Mouse (Mus musculus) right cerebral cortex, adult 2 months (tissue): ENCODE measurements around the gene Chmp4b.

Experiments
- DNase-seq, 2 experiments: peaks; one replicate each; pipeline ENCODE4 v3.0.0; 2021 to 2022; ENCODE audit warnings: low spot score in 2 of 2

The Chmp4b gene

GRCm38 (mm10) chr2:154651363-154651762 lies at the start of gene Chmp4b:
Gene Chmp4b (plus strand): TSS chr2:154651705.
- DNase-seq: no peak

GRCm38 (mm10) chr2:154603007-154603637 lies 48.4 kb upstream of the Chmp4b start:
- DNase-seq: no peak

GRCm38 (mm10) chr2:154603638-154604153 lies 47.8 kb upstream of the Chmp4b start, which contains the start of gene Pxmp4:
Gene Pxmp4 (minus strand): TSS chr2:154603708.
- peak; percentile 100 for DNase-seq

GRCm38 (mm10) chr2:154604156-154604555 lies 47.3 kb upstream of the Chmp4b start:
- DNase-seq: no peak

- no peak for DNase-seq
Observed at GRCm38 (mm10) chr2:154606965-154607364, 44.5 kb upstream of the Chmp4b start.

GRCm38 (mm10) chr2:154609050-154609767 lies 42.3 kb upstream of the Chmp4b start:
- no peak for DNase-seq

GRCm38 (mm10) chr2:154613118-154614115 lies 38.1 kb upstream of the Chmp4b start, which contains the start of the genes Zfp341 and 4930519P11Rik:
Gene Zfp341 (plus strand): TSS chr2:154613297.
Gene 4930519P11Rik (minus strand): TSS chr2:154613437.
- peak; percentile 84 to 88 for DNase-seq

GRCm38 (mm10) chr2:154614841-154615576 lies 36.5 kb upstream of the Chmp4b start:
- no peak for DNase-seq

GRCm38 (mm10) chr2:154615674-154616073 lies 35.8 kb upstream of the Chmp4b start:
- DNase-seq: no peak

GRCm38 (mm10) chr2:154617061-154617460 lies 34.4 kb upstream of the Chmp4b start:
- no peak for DNase-seq

- DNase-seq: no peak
Observed at GRCm38 (mm10) chr2:154621684-154622083, 29.8 kb upstream of the Chmp4b start.

GRCm38 (mm10) chr2:154624137-154624536 lies 27.4 kb upstream of the Chmp4b start:
- no peak for DNase-seq

GRCm38 (mm10) chr2:154630531-154630930 lies 21.0 kb upstream of the Chmp4b start:
- no peak for DNase-seq

- DNase-seq: no peak
Observed at GRCm38 (mm10) chr2:154632203-154632780, 19.2 kb upstream of the Chmp4b start.

GRCm38 (mm10) chr2:154633039-154633742 lies 18.3 kb upstream of the Chmp4b start:
- DNase-seq: no peak

GRCm38 (mm10) chr2:154633876-154634644 lies 17.4 kb upstream of the Chmp4b start:
- DNase-seq: no peak

- no peak for DNase-seq
Observed at GRCm38 (mm10) chr2:154635826-154636225, 15.7 kb upstream of the Chmp4b start.

GRCm38 (mm10) chr2:154638521-154638920 lies 13.0 kb upstream of the Chmp4b start:
- no peak for DNase-seq

GRCm38 (mm10) chr2:154639115-154639514 lies 12.4 kb upstream of the Chmp4b start:
- DNase-seq: no peak
